In genomic region chr2:69584117-69584933, GRCm38 (mm10) we compare ENCODE assay signal across 7 mouse cellular contexts. TPM values are rescaled to one million over a fixed set of nuclear protein-coding genes. Genes with fewer than 3 reads are reported as not detected.
DNase-seq lines count a peak whose midpoint lies in the region; ATAC-seq and TF ChIP-seq lines count a peak whose summit lies in the region.

No protein-coding gene starts in this region.

- no peak overlapping the region for H3K4me3 ChIP-seq in C2C12 (ENCODE audit: insufficient read depth, poor library complexity, severe bottlenecking)
- peak overlapping the region; percentile 51 to 85; a peak in 3 of 4 replicates for H3K4me3 ChIP-seq in ES-E14 (ENCODE audit: insufficient read depth in 1 of 2, low read depth in 1 of 2, low read length in 2 of 2, poor library complexity in 1 of 2, severe bottlenecking in 1 of 2)
- H3K4me3 ChIP-seq in forebrain, postnatal 0 days (ENCODE audit: low read depth, low read length): peak overlapping the region; percentile 59; the same call in 1 of the 2 replicates
- H3K4me3 ChIP-seq in midbrain, embryonic 10.5 days: peak overlapping the region; percentile 89
- H3K4me3 ChIP-seq in thymus, adult 2 months (ENCODE audit: control insufficient read depth, insufficient read depth, low read length): no peak overlapping the region

- no peaks in the 10 kb centered on the region for H3K79me2 ChIP-seq in C2C12 (ENCODE audit: control insufficient read depth, insufficient read depth)

- no peak overlapping the region for H3K27ac ChIP-seq in ES-E14 (ENCODE audit: insufficient read depth, low read depth, low read length, poor library complexity, severe bottlenecking)
- no peak overlapping the region for H3K27ac ChIP-seq in forebrain, postnatal 0 days (ENCODE audit: low read depth, low read length)
- H3K27ac ChIP-seq in midbrain, embryonic 10.5 days (replicated peaks): peak overlapping the region; percentile 90
- no peak overlapping the region for H3K27ac ChIP-seq in thymus, adult 2 months (ENCODE audit: control insufficient read depth, insufficient read depth, low read length)

- TF ChIP-seq CTCF in C2C12 (IDR thresholded peaks at IDR 0.05; ENCODE audit: control insufficient read depth, insufficient read depth, insufficient read length): no peak
- TF ChIP-seq CTCF in forebrain, postnatal 0 days (IDR thresholded peaks at IDR 0.05; ENCODE audit: low read depth): no peak
- no peak for TF ChIP-seq CTCF in thymus, adult 2 months (IDR thresholded peaks at IDR 0.05; ENCODE audit: borderline replicate concordance, control insufficient read depth, extremely low read depth, insufficient read depth, low read length, poor library complexity)

- no peaks in the 10 kb centered on the region for H3K79me3 ChIP-seq in C2C12 (ENCODE audit: low read depth)

- no peak overlapping the region for H3K9ac ChIP-seq in ES-E14 (ENCODE audit: insufficient read depth, low read depth, low read length, poor library complexity, severe bottlenecking)
- H3K9ac ChIP-seq in forebrain, postnatal 0 days: no peak overlapping the region

- peak overlapping the region; percentile 45 for H3ac ChIP-seq in C2C12 (ENCODE audit: control insufficient read depth, insufficient read length, low read depth)

- no peak for TF ChIP-seq POLR2A in thymus, adult 2 months (IDR thresholded peaks at IDR 0.05; ENCODE audit: control insufficient read depth, extremely low read depth, insufficient read depth, low read length, poor library complexity)

- 4% methylated on average over 20 of the region's 20 CpGs for WGBS in forebrain, postnatal 0 days
- WGBS in midbrain, embryonic 10.5 days: 3% methylated on average over 20 of the region's 20 CpGs
- WGBS in thymus, adult 2 months: 6% methylated on average over 20 of the region's 20 CpGs

- ATAC-seq in forebrain, postnatal 0 days: no peak
- ATAC-seq in erythroid progenitor cell, adult 5-6 weeks (replicated peaks; ENCODE audit: low FRiP score, poor library complexity, severe bottlenecking): no peak

- no peaks in the 10 kb centered on the region for H3K9me3 ChIP-seq in ES-E14 (ENCODE audit: control insufficient read depth, insufficient read depth, low read depth, low read length)
- H3K9me3 ChIP-seq in forebrain, postnatal 0 days (ENCODE audit: low read length): no peaks in the 10 kb centered on the region
- no peaks in the 10 kb centered on the region for H3K9me3 ChIP-seq in midbrain, embryonic 10.5 days (replicated peaks)

- DNase-seq in ES-E14 (ENCODE audit: low read depth, low spot score): peak; percentile 11
- DNase-seq in forebrain, postnatal 0 days: peak; percentile 5
- DNase-seq in midbrain, embryonic 10.5 days (ENCODE audit: low spot score): peak; percentile 77
- DNase-seq in thymus, adult 2 months: no peak
- DNase-seq in ovary, postnatal 36 days (ENCODE audit: low spot score): no peak

- H3K27me3 ChIP-seq in C2C12 (ENCODE audit: control insufficient read depth, insufficient read depth, insufficient read length): no peaks in the 10 kb centered on the region
- peaks cover 11% of the 10 kb centered on the region; the same call in 1 of the 2 replicates for H3K27me3 ChIP-seq in forebrain, postnatal 0 days (ENCODE audit: insufficient read depth, low read length)
- H3K27me3 ChIP-seq in midbrain, embryonic 10.5 days (ENCODE audit: low read depth, poor library complexity, severe bottlenecking): peaks cover 91% of the 10 kb centered on the region
- H3K27me3 ChIP-seq in thymus, adult 2 months (ENCODE audit: control insufficient read depth, insufficient read depth, low read length): peaks cover 6% of the 10 kb centered on the region; the same call in 1 of the 2 replicates

- H3K36me3 ChIP-seq in C2C12 (ENCODE audit: control insufficient read depth, insufficient read depth) (no peaks in the 10 kb centered on the region), ES-E14 (ENCODE audit: control insufficient read depth, insufficient read depth, low read length, poor library complexity, severe bottlenecking) (no peaks in the 10 kb centered on the region)
- no peaks in the 10 kb centered on the region for H3K36me3 ChIP-seq in forebrain, postnatal 0 days (ENCODE audit: insufficient read depth)
- no peaks in the 10 kb centered on the region for H3K36me3 ChIP-seq in midbrain, embryonic 10.5 days
- no peaks in the 10 kb centered on the region for H3K36me3 ChIP-seq in thymus, adult 2 months (ENCODE audit: control insufficient read depth, insufficient read depth, low read length)

- peak overlapping the region; percentile 35 for H3K4me2 ChIP-seq in forebrain, postnatal 0 days (ENCODE audit: low read depth)

- peaks cover 0 to 7% of the 10 kb centered on the region in 2 experiments; a peak in 1 of 4 replicates for H3K4me1 ChIP-seq in ES-E14 (ENCODE audit: control insufficient read depth in 2 of 2, insufficient read depth in 2 of 2, low read length in 2 of 2, poor library complexity in 1 of 2)
- H3K4me1 ChIP-seq in forebrain, postnatal 0 days (ENCODE audit: insufficient read depth): peaks cover 13% of the 10 kb centered on the region; the same call in 1 of the 2 replicates
- H3K4me1 ChIP-seq in midbrain, embryonic 10.5 days: peaks cover 53% of the 10 kb centered on the region
- no peaks in the 10 kb centered on the region; the same call in 1 of the 2 replicates for H3K4me1 ChIP-seq in thymus, adult 2 months (replicated peaks; ENCODE audit: control insufficient read depth, insufficient read depth, low read length)

- in situ Hi-C loops in ES-E14 (cut with MboI; ENCODE audit: low sequenced_read_pairs in 2 of 2, unreplicated experiment in 2 of 2): loop anchor here in 1 of 2 experiments (25.0 kb wide), 2 partner anchors 878 to 1953 kb away; partner anchors contain the start of genes Dlx1, Dlx2 and Sp5

TF ChIP-seq in C2C12, 6 proteins besides CTCF, POLR2A, EP300 and RAD21:
- TF ChIP-seq MAX (IDR thresholded peaks at IDR 0.05) (no peak), USF1 (IDR thresholded peaks at IDR 0.05; ENCODE audit: low read depth) (no peak), MYOG (IDR thresholded peaks at IDR 0.05; ENCODE audit: control insufficient read depth, extremely low read depth, insufficient read length) (no peak), FOSL1 (IDR thresholded peaks at IDR 0.05; ENCODE audit: insufficient read depth, low read length, poor library complexity, severe bottlenecking) (no peak), MYOD1 (IDR thresholded peaks at IDR 0.05; ENCODE audit: control insufficient read depth, insufficient read length, low read depth) (no peak), CEBPB (IDR thresholded peaks at IDR 0.05; ENCODE audit: low read depth) (no peak)

TF ChIP-seq in ES-E14, 5 proteins besides CTCF, POLR2A, EP300 and RAD21:
- TF ChIP-seq MAFK (IDR thresholded peaks at IDR 0.05; ENCODE audit: insufficient read depth, low read depth, low read length) (no peak), ZNF384 (IDR thresholded peaks at IDR 0.05; ENCODE audit: low read depth, low read length) (no peak), HCFC1 (IDR thresholded peaks at IDR 0.05; ENCODE audit: borderline replicate concordance, insufficient read depth, low read length) (no peak), CHD2 (IDR thresholded peaks at IDR 0.05; ENCODE audit: low read depth, low read length) (no peak), ZC3H11A (IDR thresholded peaks at IDR 0.05; ENCODE audit: borderline replicate concordance, low read depth, low read length) (no peak)

RNA-seq across cellular contexts. Expression of gene Lrp2, which starts 1.5 kb away (rescaled TPM):
- 0.68 TPM for polyA plus RNA-seq in C2C12 (2012; fragmentation: generic; extraction: Trizol)
- total RNA-seq in ES-E14 (2012; rRNA removed): 103 and 124 TPM in 2 replicates
- total RNA-seq in forebrain, postnatal 0 days (2014; rRNA removed): 0.62 and 1.3 TPM in 2 replicates
- 0.04 and 0.15 TPM in 2 replicates for polyA plus RNA-seq in forebrain, postnatal 0 days (2015; fragmentation: Nextera tagmentation; extraction: Ambion mirVana)
- polyA plus RNA-seq in midbrain, embryonic 10.5 days (2016; fragmentation: Nextera tagmentation; extraction: Ambion mirVana): 2.8 and 3.4 TPM in 2 replicates
- polyA plus RNA-seq in thymus, adult 2 months (2012; rRNA removed): 0.11 and 0.50 TPM in 2 replicates
- total RNA-seq in erythroid progenitor cell, adult 5-6 weeks (2015; ENCODE audit: low replicate concordance): not detected in 2 replicates
- not detected in 2 replicates for total RNA-seq in erythroid progenitor cell, adult 5-6 weeks (2017; ENCODE audit: low replicate concordance)

Comparison
In these comparisons a context has a peak if more than half of its experiments do, and no peak if none do; other contexts are left out.
1. H3K4me3 ChIP-seq: peak in ES-E14 (2 of 2), forebrain, postnatal 0 days (single experiment) and midbrain, embryonic 10.5 days (single experiment); none in C2C12 (single experiment) and thymus, adult 2 months (single experiment).
2. DNase-seq: peak in ES-E14 (single experiment), forebrain, postnatal 0 days (single experiment) and midbrain, embryonic 10.5 days (single experiment); none in thymus, adult 2 months (single experiment) and ovary, postnatal 36 days (single experiment).